Mouse (Mus musculus) megakaryocyte-erythroid progenitor cell, adult 5-6 weeks (primary cell): ENCODE data around the gene Socs1. TPM values are rescaled to one million over a fixed set of nuclear protein-coding genes. Genes with fewer than 3 reads are reported as not detected.

Experiments used
- total RNA-seq, 2 experiments: library from RNA; stranded (forward) in 1 of 2; stranded (reverse) in 1 of 2; fragments of 200-1000, 215-1000 nt in 1 of 2; fragments of >200 nt in 1 of 2; fragmentation: Nextera tagmentation in 1 of 2; gene quantifications; 2 replicates each; pipeline ENCODE4 v1.2.3; 2014 to 2017

Socs1 gene
- total RNA-seq, 2 experiments from 2014 or later: 0.39 to 0.80 TPM

Other genes starting within 250 kb of the Socs1 start
- 12.5 and 13.2 TPM in 2 replicates for gene Dexi, start 242.5 kb downstream of the Socs1 start, total RNA-seq (2014; fragmentation: Nextera tagmentation)
- gene Dexi, start 242.5 kb downstream of the Socs1 start, total RNA-seq (2017): 1.8 and 3.2 TPM in 2 replicates
- 13.2 and 20.9 TPM in 2 replicates for gene Clec16a, start 240.2 kb downstream of the Socs1 start, total RNA-seq (2014; fragmentation: Nextera tagmentation)
- 6.3 and 13.6 TPM in 2 replicates for gene Clec16a, start 240.2 kb downstream of the Socs1 start, total RNA-seq (2017)
- not detected in 2 replicates for gene Tnp2, start 3.1 kb upstream of the Socs1 start, total RNA-seq (2014; fragmentation: Nextera tagmentation)
- not detected in 2 replicates for gene Tnp2, start 3.1 kb upstream of the Socs1 start, total RNA-seq (2017)
- not detected in 2 replicates for gene Prm3, start 5.4 kb upstream of the Socs1 start, total RNA-seq (2014; fragmentation: Nextera tagmentation)
- not detected in 2 replicates for gene Prm3, start 5.4 kb upstream of the Socs1 start, total RNA-seq (2017)
- gene Prm2, start 10.6 kb upstream of the Socs1 start, total RNA-seq (2014; fragmentation: Nextera tagmentation): not detected in 2 replicates
- gene Prm2, start 10.6 kb upstream of the Socs1 start, total RNA-seq (2017): not detected in 2 replicates
- not detected in 2 replicates for gene Prm1, start 20.3 kb upstream of the Socs1 start, total RNA-seq (2014; fragmentation: Nextera tagmentation)
- not detected in 2 replicates for gene Prm1, start 20.3 kb upstream of the Socs1 start, total RNA-seq (2017)
- not detected in 2 replicates for gene Gm11172, start 27.4 kb upstream of the Socs1 start, total RNA-seq (2014; fragmentation: Nextera tagmentation)
- gene Gm11172, start 27.4 kb upstream of the Socs1 start, total RNA-seq (2017): not detected in 2 replicates
- 1.3 and 6.6 TPM in 2 replicates for gene Rmi2, start 49.5 kb upstream of the Socs1 start, total RNA-seq (2014; fragmentation: Nextera tagmentation)
- gene Rmi2, start 49.5 kb upstream of the Socs1 start, total RNA-seq (2017): 4.7 and 5.5 TPM in 2 replicates